8 mouse cellular contexts compared by ENCODE assay signal in genomic region chr10:80602698-80603325, GRCm38 (mm10). TPM values are rescaled to one million over a fixed set of nuclear protein-coding genes. Genes with fewer than 3 reads are reported as not detected.
DNase-seq lines count a peak whose midpoint lies in the region; ATAC-seq and TF ChIP-seq lines count a peak whose summit lies in the region.

Gene Scamp4 (plus strand): TSS chr10:80602872.
Gene Adat3 (plus strand): TSS chr10:80602880.

- H3K36me3 ChIP-seq in MEL (ENCODE audit: control insufficient read depth in 1 of 2, insufficient read depth in 2 of 2, low read length in 2 of 2), result peaks cover 0 to 15% of the 10 kb centered on the region in 2 experiments; a peak in 2 of 4 replicates
- peaks cover 21% of the 10 kb centered on the region for H3K36me3 ChIP-seq in hindbrain, embryonic 10.5 days
- peaks cover 6% of the 10 kb centered on the region; the same call in 1 of the 2 replicates for H3K36me3 ChIP-seq in lung, postnatal 0 days (ENCODE audit: insufficient read depth, low read length)

- TF ChIP-seq CTCF in MEL (IDR thresholded peaks at IDR 0.05 in 2 of 3, conservative IDR thresholded peaks at IDR 0.05 in 1 of 3; ENCODE audit: control insufficient read depth in 1 of 3, insufficient read depth in 1 of 3, low read depth in 2 of 3, low read length in 3 of 3, poor library complexity in 1 of 3, severe bottlenecking in 1 of 3), result no peak
- no peak for TF ChIP-seq CTCF in cerebellum, adult 2 months (IDR thresholded peaks at IDR 0.05; ENCODE audit: borderline replicate concordance, insufficient read depth, low read depth, low read length)
- 0 out of 2 replicates have a peak, but pooled peaks have one; percentile 6 for TF ChIP-seq CTCF in lung, postnatal 0 days (IDR thresholded peaks at IDR 0.05)

- no peak for TF ChIP-seq RAD21 in MEL (IDR thresholded peaks at IDR 0.05; ENCODE audit: low read depth, low read length)

- peak within 1 kb of the TSS; percentile 55 for H3K4me2 ChIP-seq in lung, postnatal 0 days (replicated peaks; ENCODE audit: low read depth, low read length)

- peak; percentile 35 to 75; a peak in 3 of 4 replicates for TF ChIP-seq EP300 in MEL (IDR thresholded peaks at IDR 0.05; ENCODE audit: low read depth in 1 of 2, low read length in 2 of 2)
- no peak for TF ChIP-seq EP300 in lung, postnatal 0 days (IDR thresholded peaks at IDR 0.05)

- under 1% methylated on average over 54 of the region's 54 CpGs for WGBS in cerebellum, adult 2 months
- under 1% methylated on average over 54 of the region's 54 CpGs for WGBS in hindbrain, embryonic 10.5 days
- WGBS in lung, postnatal 0 days, result 0% methylated on average over 51 of the region's 54 CpGs

- DNase-seq in MEL (ENCODE audit: low read depth, low spot score), result peak; percentile 98
- peak; percentile 94 to 98 for DNase-seq in cerebellum, adult 2 months
- peak; percentile 90 for DNase-seq in forelimb bud, embryonic 11.5 days (ENCODE audit: low read depth, low spot score)
- peak; percentile 96 for DNase-seq in hindbrain, embryonic 10.5 days (ENCODE audit: low spot score)
- peak; percentile 95 for DNase-seq in layer of hippocampus, adult 9-11 months
- peak; percentile 97 for DNase-seq in lung, postnatal 0 days (ENCODE audit: low spot score)
- DNase-seq in ovary, postnatal 14 days (ENCODE audit: low spot score), result peak; percentile 90
- peak; percentile 96 for DNase-seq in thymus, postnatal 14 days

- H3K4me3 ChIP-seq in MEL (ENCODE audit: control insufficient read depth in 1 of 2, insufficient read depth in 1 of 2, low read depth in 2 of 2, low read length in 2 of 2), result peak within 1 kb of the TSS; percentile 78 to 91
- H3K4me3 ChIP-seq in cerebellum, adult 2 months (replicated peaks; ENCODE audit: insufficient read depth, low read depth, low read length), result peak within 1 kb of the TSS; percentile 92
- peak within 1 kb of the TSS; percentile 77 for H3K4me3 ChIP-seq in hindbrain, embryonic 10.5 days
- peak within 1 kb of the TSS; percentile 75 for H3K4me3 ChIP-seq in lung, postnatal 0 days (ENCODE audit: low read depth, low read length)

- peaks cover 8 to 17% of the 10 kb centered on the region in 2 experiments for H3K4me1 ChIP-seq in MEL (ENCODE audit: control insufficient read depth in 1 of 2, insufficient read depth in 2 of 2, low read length in 2 of 2)
- H3K4me1 ChIP-seq in cerebellum, adult 2 months (ENCODE audit: control insufficient read depth, insufficient read depth, low read length), result peaks cover 22% of the 10 kb centered on the region
- peaks cover 24% of the 10 kb centered on the region for H3K4me1 ChIP-seq in hindbrain, embryonic 10.5 days (replicated peaks)
- peaks cover 12% of the 10 kb centered on the region; the same call in 1 of the 2 replicates for H3K4me1 ChIP-seq in lung, postnatal 0 days (ENCODE audit: insufficient read depth, low read depth, low read length)

- peak; percentile 97 for ATAC-seq in lung, postnatal 0 days

- peak within 1 kb of the TSS; percentile 90 for H3K27ac ChIP-seq in MEL (ENCODE audit: control insufficient read depth, low read depth, low read length)
- peak within 1 kb of the TSS; percentile 65 for H3K27ac ChIP-seq in cerebellum, adult 2 months (ENCODE audit: insufficient read depth, low read length)
- H3K27ac ChIP-seq in hindbrain, embryonic 10.5 days, result peak within 1 kb of the TSS; percentile 90
- peak within 1 kb of the TSS; percentile 82 for H3K27ac ChIP-seq in lung, postnatal 0 days (ENCODE audit: low read length)

- peak within 1 kb of the TSS; percentile 92 for H3K9ac ChIP-seq in MEL (ENCODE audit: control insufficient read depth, low read depth, low read length, poor library complexity, severe bottlenecking)
- H3K9ac ChIP-seq in lung, postnatal 0 days (replicated peaks; ENCODE audit: low read depth), result peak within 1 kb of the TSS; percentile 1

- no peaks in the 10 kb centered on the region for H3K27me3 ChIP-seq in MEL (ENCODE audit: control insufficient read depth in 1 of 2, insufficient read depth in 2 of 2, low read length in 2 of 2)
- no peaks in the 10 kb centered on the region for H3K27me3 ChIP-seq in cerebellum, adult 2 months (ENCODE audit: control insufficient read depth, insufficient read depth, low read length)
- H3K27me3 ChIP-seq in hindbrain, embryonic 10.5 days (ENCODE audit: insufficient read depth, poor library complexity, severe bottlenecking), result no peaks in the 10 kb centered on the region; the same call in 1 of the 2 replicates
- H3K27me3 ChIP-seq in lung, postnatal 0 days (replicated peaks; ENCODE audit: insufficient read depth, low read length), result no peaks in the 10 kb centered on the region

- H3K9me3 ChIP-seq in MEL (replicated peaks; ENCODE audit: insufficient read depth, low read length), result no peaks in the 10 kb centered on the region
- H3K9me3 ChIP-seq in hindbrain, embryonic 10.5 days, result no peaks in the 10 kb centered on the region
- H3K9me3 ChIP-seq in lung, postnatal 0 days (ENCODE audit: low read length), result no peaks in the 10 kb centered on the region

- TF ChIP-seq POLR2A in MEL (IDR thresholded peaks at IDR 0.05; ENCODE audit: control insufficient read depth in 1 of 2, insufficient read depth in 1 of 2, low read depth in 1 of 2, low read length in 2 of 2, poor library complexity in 1 of 2), result peak; percentile 82 to 94
- peak; percentile 70; the same call in 1 of the 2 replicates for TF ChIP-seq POLR2A in cerebellum, adult 2 months (IDR thresholded peaks at IDR 0.05; ENCODE audit: borderline replicate concordance, insufficient read depth, low read length)

- peaks cover 37% of the 10 kb centered on the region for H3K79me2 ChIP-seq in MEL (ENCODE audit: control insufficient read depth, insufficient read depth, low read length, poor library complexity)

TF ChIP-seq in MEL, 35 proteins besides CTCF, POLR2A, EP300 and RAD21:
- TF ChIP-seq USF1 (IDR thresholded peaks at IDR 0.05; ENCODE audit: low read depth, low read length) (0 out of 2 replicates have a peak, but pooled peaks have one; percentile 27), POLR2AphosphoS5 (IDR thresholded peaks at IDR 0.05; ENCODE audit: borderline replicate concordance, low read depth, low read length) (no peak), HCFC1 (IDR thresholded peaks at IDR 0.05; ENCODE audit: low read depth, low read length) (peak; percentile 91), NRF1 (IDR thresholded peaks at IDR 0.05; ENCODE audit: insufficient read depth, low read depth, low read length, poor library complexity, severe bottlenecking) (peak; percentile 86), MXI1 (IDR thresholded peaks at IDR 0.05; ENCODE audit: low read depth, low read length) (peak; percentile 97), TBP (IDR thresholded peaks at IDR 0.05; ENCODE audit: low read depth, low read length) (peak; percentile 79), CHD1 (IDR thresholded peaks at IDR 0.05; ENCODE audit: low read depth, low read length) (no peak), CHD2 (IDR thresholded peaks at IDR 0.05; ENCODE audit: low read length) (no peak), MYC (IDR thresholded peaks at IDR 0.05; ENCODE audit: low read depth, low read length) (peak; percentile 92), MAFK (IDR thresholded peaks at IDR 0.05; ENCODE audit: borderline replicate concordance, low read depth, low read length) (no peak), ELF1 (IDR thresholded peaks at IDR 0.05; ENCODE audit: low read depth, low read length) (peak; percentile 91), BHLHE40 (IDR thresholded peaks at IDR 0.05; ENCODE audit: borderline replicate concordance, low read depth, low read length) (peak; percentile 80; the same call in 1 of the 2 replicates), RCOR1 (IDR thresholded peaks at IDR 0.05; ENCODE audit: low read depth, low read length) (peak; percentile 96), MYB (IDR thresholded peaks at IDR 0.05; ENCODE audit: low read depth, low read length) (peak; percentile 72), NELFE (IDR thresholded peaks at IDR 0.05; ENCODE audit: low read depth, low read length) (peak; percentile 94), KAT2A (conservative IDR thresholded peaks at IDR 0.05; ENCODE audit: low read depth, low read length) (peak; percentile 69; the same call in 1 of the 2 replicates), TAL1 (IDR thresholded peaks at IDR 0.05; ENCODE audit: low read length) (peak; percentile 63), GATA1 (IDR thresholded peaks at IDR 0.05; ENCODE audit: low read depth, low read length) (peak; percentile 76), MAX (IDR thresholded peaks at IDR 0.05; ENCODE audit: low read length) (peak; percentile 80), ZNF384 (IDR thresholded peaks at IDR 0.05; ENCODE audit: low read depth, low read length) (no peak), MAZ (IDR thresholded peaks at IDR 0.05; ENCODE audit: low read depth, low read length) (peak; percentile 51; the same call in 1 of the 2 replicates), TCF12 (IDR thresholded peaks at IDR 0.05; ENCODE audit: low read depth, low read length) (peak; percentile 81), ETS1 (IDR thresholded peaks at IDR 0.05; ENCODE audit: low read depth, low read length) (peak; percentile 94), SIN3A (IDR thresholded peaks at IDR 0.05; ENCODE audit: low read length) (peak; percentile 95), ZMIZ1 (IDR thresholded peaks at IDR 0.05; ENCODE audit: low read depth, low read length) (peak; percentile 85), SMC3 (IDR thresholded peaks at IDR 0.05; ENCODE audit: low read depth, low read length) (no peak), POLR2AphosphoS2 (IDR thresholded peaks at IDR 0.05; ENCODE audit: low read length) (peak; percentile 94)

RNA-seq across cellular contexts. Expression of gene Scamp4, which starts in this region (rescaled TPM):
- total RNA-seq in MEL (2012; rRNA removed), result 34.2 and 36.5 TPM in 2 replicates
- polyA plus RNA-seq in MEL (2012; ENCODE audit: insufficient read depth in 1 of 2, insufficient read length in 2 of 2, low read depth in 1 of 2, low replicate concordance in 2 of 2, missing spikeins in 1 of 2), result 100 to 1,000 TPM in 1 of 2 experiments, not detected in 1; 140 TPM
- polyA plus RNA-seq in cerebellum, adult 2 months (2012; rRNA removed), result 57.9 and 62.0 TPM in 2 replicates
- 89.9 and 92.0 TPM in 2 replicates for polyA plus RNA-seq in hindbrain, embryonic 10.5 days (2016; fragmentation: Nextera tagmentation; extraction: Ambion mirVana)
- polyA plus RNA-seq in lung, postnatal 0 days (2015; fragmentation: Nextera tagmentation; extraction: Ambion mirVana), result 56.9 and 59.3 TPM in 2 replicates

RNA-seq across cellular contexts. Expression of gene Adat3, which starts in this region (rescaled TPM):
- 7.2 and 7.7 TPM in 2 replicates for total RNA-seq in MEL (2012; rRNA removed)
- polyA plus RNA-seq in MEL (2012; ENCODE audit: insufficient read depth in 1 of 2, insufficient read length in 2 of 2, low read depth in 1 of 2, low replicate concordance in 2 of 2, missing spikeins in 1 of 2), result 1 to 10 TPM in 1 of 2 experiments, not detected in 1; 7.4 TPM
- polyA plus RNA-seq in cerebellum, adult 2 months (2012; rRNA removed), result 7.0 and 7.5 TPM in 2 replicates
- polyA plus RNA-seq in hindbrain, embryonic 10.5 days (2016; fragmentation: Nextera tagmentation; extraction: Ambion mirVana), result 11.0 and 11.3 TPM in 2 replicates
- 3.5 and 4.8 TPM in 2 replicates for polyA plus RNA-seq in lung, postnatal 0 days (2015; fragmentation: Nextera tagmentation; extraction: Ambion mirVana)

Comparison
In these comparisons a context has a peak if more than half of its experiments do, and no peak if none do; other contexts are left out.
1. Peak in every context shown above with its lines: DNase-seq, ATAC-seq, H3K4me3 ChIP-seq and H3K27ac ChIP-seq.